Mouse (Mus musculus) limb, embryonic 14.5 days (tissue): ENCODE measurements around the gene Nav3. TPM values are rescaled to one million over a fixed set of nuclear protein-coding genes. Genes with fewer than 3 reads are reported as not detected.

ENCODE experiments used
- ATAC-seq: fragments of 200-750 bp; cut with Nextera tagmentation; 2 replicates; pipeline ENCODE4 v1.8.0; 2017; ENCODE audit warnings: low read depth, moderate number of reproducible peaks, moderate TSS enrichment; ENCODE audit not compliant: low FRiP score
- DNase-seq: peaks from one replicate; pipeline ENCODE4 v3.0.0-alpha.2; 2015; ENCODE audit warnings: low spot score
- H3K27ac ChIP-seq: fragments of 300-500 bp; sonication (generic); replicated peaks from 2 replicates; pipeline ENCODE4 v1.5.1; 2014; ENCODE audit warnings: low read depth, mild to moderate bottlenecking, low read length, moderate library complexity, mixed read lengths
- H3K27me3 ChIP-seq: fragments of 300-500 bp; sonication (generic); 2 replicates; pipeline ENCODE4 v1.6.1; 2014; ENCODE audit warnings: low read length, mixed read lengths; ENCODE audit not compliant: control insufficient read depth, insufficient read depth
- H3K36me3 ChIP-seq: fragments of 300-500 bp; sonication (generic); 2 replicates; pipeline ENCODE4 v1.6.1; 2014; ENCODE audit warnings: mild to moderate bottlenecking, low read length, moderate library complexity, mixed read lengths; ENCODE audit not compliant: control insufficient read depth, insufficient read depth
- H3K4me1 ChIP-seq: fragments of 300-500 bp; sonication (generic); 2 replicates; pipeline ENCODE4 v1.6.1; 2014; ENCODE audit warnings: antibody characterized with exemption, low read length, mixed read lengths; ENCODE audit not compliant: control insufficient read depth, insufficient read depth
- H3K4me2 ChIP-seq: fragments of 300-500 bp; sonication (generic); replicated peaks from 2 replicates; pipeline ENCODE4 v1.6.1; 2014; ENCODE audit warnings: low read depth, mild to moderate bottlenecking, low read length, moderate library complexity; ENCODE audit not compliant: severe bottlenecking
- H3K4me3 ChIP-seq: fragments of 300-500 bp; sonication (generic); replicated peaks from 2 replicates; pipeline ENCODE4 v1.5.1; 2014; ENCODE audit warnings: low read length
- H3K9ac ChIP-seq: fragments of 300-500 bp; sonication (generic); 2 replicates; pipeline ENCODE4 v1.6.1; 2014; ENCODE audit warnings: mild to moderate bottlenecking, low read depth, low read length, moderate library complexity; ENCODE audit not compliant: severe bottlenecking
- H3K9me3 ChIP-seq: fragments of 300-500 bp; sonication (generic); 2 replicates; pipeline ENCODE4 v1.6.1; 2016; ENCODE audit warnings: low read length; ENCODE audit not compliant: control insufficient read depth
- POLR2A ChIP-seq: fragments of 200-500 bp; IDR thresholded peaks from 2 replicates; pipeline ENCODE4 v1.8.0; 2012; ENCODE audit warnings: inconsistent platforms, mild to moderate bottlenecking, moderate library complexity, borderline replicate concordance; ENCODE audit not compliant: insufficient read depth, insufficient read length; ENCODE audit errors: extremely low read depth
- WGBS: fragments of 180-500 bp; shearing (Covaris S2); extraction: QIAGEN DNeasy Blood & Tissue Kit; methylation state at CpG from one replicate; pipeline ENCODE4 v1.1.7; 2014; 5-methylcytosine and 5-hydroxymethylcytosine counted together
- polyA plus RNA-seq, 2 experiments: library from polyadenylated mRNA; depleted of rRNA in 1 of 2; stranded (reverse) in 1 of 2; unstranded in 1 of 2; fragments of >200 nt; fragmentation: Nextera tagmentation in 1 of 2; extraction: Ambion mirVana in 1 of 2; gene quantifications; 2 replicates each; pipeline versions ENCODE4 v1.2.1 to v1.2.3; 2012 to 2014

The Nav3 gene
- polyA plus RNA-seq, 2 experiments, result 6.6 to 7.5 TPM

- ATAC-seq (no peak), DNase-seq (no peak)
- Histone ChIP-seq H3K27me3 (no peaks in the 10 kb centered on the region), H3K36me3 (no peaks in the 10 kb centered on the region), H3K9ac (no peak overlapping the region), H3K9me3 (no peaks in the 10 kb centered on the region), H3K27ac (no peak overlapping the region), H3K4me2 (no peak overlapping the region), H3K4me1 (no peaks in the 10 kb centered on the region), H3K4me3 (no peak overlapping the region)
- TF ChIP-seq POLR2A, result no peak
- WGBS, result 95% methylated on average over 10 of the region's 10 CpGs
Observed at GRCm38 (mm10) chr10:110290016-110290623, 165.9 kb downstream of the Nav3 start.

- H3K4me2 ChIP-seq, result no peak overlapping the region
- H3K9me3 ChIP-seq, result no peaks in the 10 kb centered on the region
- no peak overlapping the region for H3K9ac ChIP-seq
- no peak overlapping the region for H3K4me3 ChIP-seq
- H3K27me3 ChIP-seq, result no peaks in the 10 kb centered on the region
- DNase-seq, result no peak
- ATAC-seq, result no peak
- no peaks in the 10 kb centered on the region for H3K4me1 ChIP-seq
- H3K27ac ChIP-seq, result no peak overlapping the region
- H3K36me3 ChIP-seq, result no peaks in the 10 kb centered on the region
- WGBS, result 74% methylated on average over 3 of the region's 3 CpGs
- TF ChIP-seq POLR2A, result no peak
Observed at GRCm38 (mm10) chr10:110283879-110284278, 172.1 kb downstream of the Nav3 start.

- no peak overlapping the region for H3K9ac ChIP-seq
- H3K4me3 ChIP-seq, result no peak overlapping the region
- no peaks in the 10 kb centered on the region for H3K9me3 ChIP-seq
- ATAC-seq (no peak), DNase-seq (no peak)
- no peak overlapping the region for H3K27ac ChIP-seq
- no peaks in the 10 kb centered on the region for H3K36me3 ChIP-seq
- no peak overlapping the region for H3K4me2 ChIP-seq
- 87% methylated on average over 2 of the region's 2 CpGs for WGBS
- no peak for TF ChIP-seq POLR2A
- no peaks in the 10 kb centered on the region for H3K27me3 ChIP-seq
- no peaks in the 10 kb centered on the region for H3K4me1 ChIP-seq
Observed at GRCm38 (mm10) chr10:110272818-110273217, 183.2 kb downstream of the Nav3 start.

- ATAC-seq, result no peak
- H3K36me3 ChIP-seq, result no peaks in the 10 kb centered on the region
- no peak overlapping the region for H3K4me3 ChIP-seq
- no peak for TF ChIP-seq POLR2A
- no peak overlapping the region for H3K9ac ChIP-seq
- 95% methylated on average over 1 of the region's 1 CpGs for whole genome bisulfite sequencing
- no peak for DNase-seq
- no peak overlapping the region for H3K27ac ChIP-seq
- no peaks in the 10 kb centered on the region for H3K9me3 ChIP-seq
- no peaks in the 10 kb centered on the region for H3K27me3 ChIP-seq
- no peak overlapping the region for H3K4me2 ChIP-seq
- no peaks in the 10 kb centered on the region for H3K4me1 ChIP-seq
Observed at GRCm38 (mm10) chr10:110270561-110270960, 185.4 kb downstream of the Nav3 start.

GRCm38 (mm10) chr10:110242128-110242561 is 213.9 kb downstream of the Nav3 start:
- no peaks in the 10 kb centered on the region for H3K4me1 ChIP-seq
- no peak for TF ChIP-seq POLR2A
- H3K9ac ChIP-seq, result no peak overlapping the region
- no peak overlapping the region for H3K4me3 ChIP-seq
- H3K27me3 ChIP-seq, result no peaks in the 10 kb centered on the region
- ATAC-seq (no peak), DNase-seq (no peak)
- no peak overlapping the region for H3K4me2 ChIP-seq
- H3K9me3 ChIP-seq, result no peaks in the 10 kb centered on the region
- H3K36me3 ChIP-seq, result no peaks in the 10 kb centered on the region
- H3K27ac ChIP-seq, result no peak overlapping the region
- 85% methylated on average over 3 of the region's 3 CpGs for WGBS

GRCm38 (mm10) chr10:110240667-110241066 is 215.3 kb downstream of the Nav3 start:
- DNase-seq, result no peak
- no peaks in the 10 kb centered on the region for H3K36me3 ChIP-seq
- no peaks in the 10 kb centered on the region for H3K9me3 ChIP-seq
- H3K4me2 ChIP-seq, result no peak overlapping the region
- H3K9ac ChIP-seq, result no peak overlapping the region
- no peaks in the 10 kb centered on the region for H3K27me3 ChIP-seq
- no peak for ATAC-seq
- H3K4me3 ChIP-seq, result no peak overlapping the region
- H3K27ac ChIP-seq, result no peak overlapping the region
- no peaks in the 10 kb centered on the region for H3K4me1 ChIP-seq
- no peak for TF ChIP-seq POLR2A
- 78% methylated on average over 3 of the region's 3 CpGs for WGBS
